Mouse (Mus musculus) frontal cortex, postnatal 10 days (tissue): Measurements from ENCODE around the gene Epn1.
A peak's percentile ranks its signal among the peaks of the same experiment; 100 is the strongest.

Experiments used
- DNase-seq, 2 experiments: peaks; one replicate each; pipeline ENCODE4 v3.0.0; 2022; ENCODE audit warnings: low spot score in 2 of 2, mixed read lengths in 1 of 2

Gene Epn1

DNA sequence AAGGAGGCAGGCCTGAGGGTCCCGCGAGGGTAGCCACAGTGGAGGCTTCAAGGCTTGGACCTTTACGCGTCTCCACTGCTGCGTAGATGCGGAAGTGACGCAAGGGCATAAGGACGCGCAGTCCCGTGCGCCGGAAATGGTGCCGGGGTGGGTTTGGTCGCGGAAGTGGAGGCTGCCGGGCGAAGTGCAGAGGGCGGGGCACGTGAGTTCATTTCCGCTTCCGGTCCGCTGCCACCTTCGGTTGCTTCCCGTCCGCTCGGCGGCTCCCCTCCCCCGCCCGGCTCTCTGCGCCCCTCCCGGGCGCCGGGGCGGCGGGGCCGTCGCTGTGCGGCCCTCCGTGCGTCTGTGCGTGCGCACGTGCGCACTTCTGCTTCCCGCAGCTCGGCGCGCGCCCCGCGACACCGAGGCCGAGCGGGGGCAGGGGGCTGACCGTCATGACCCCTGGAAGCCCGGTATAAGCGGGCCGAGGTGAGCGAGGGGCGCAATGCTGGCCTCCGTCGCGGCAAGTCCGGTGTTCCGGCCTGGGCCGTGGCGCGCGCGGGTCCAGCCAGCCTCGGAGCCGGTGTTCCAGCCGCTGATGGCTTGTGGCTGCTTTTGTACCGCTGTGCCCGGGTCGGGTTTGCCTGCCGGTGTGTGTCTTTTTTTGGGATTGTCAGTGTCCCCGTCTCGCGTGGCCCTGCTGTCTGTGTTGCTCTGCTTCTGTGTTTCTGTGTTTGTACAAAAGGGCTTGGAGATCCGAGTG is at the start of gene Epn1:
Gene Epn1, plus strand, starts transcription at position 226 of the 742 bp plus-strand sequence.
- peak; percentile 95 to 97 for DNase-seq

DNA sequence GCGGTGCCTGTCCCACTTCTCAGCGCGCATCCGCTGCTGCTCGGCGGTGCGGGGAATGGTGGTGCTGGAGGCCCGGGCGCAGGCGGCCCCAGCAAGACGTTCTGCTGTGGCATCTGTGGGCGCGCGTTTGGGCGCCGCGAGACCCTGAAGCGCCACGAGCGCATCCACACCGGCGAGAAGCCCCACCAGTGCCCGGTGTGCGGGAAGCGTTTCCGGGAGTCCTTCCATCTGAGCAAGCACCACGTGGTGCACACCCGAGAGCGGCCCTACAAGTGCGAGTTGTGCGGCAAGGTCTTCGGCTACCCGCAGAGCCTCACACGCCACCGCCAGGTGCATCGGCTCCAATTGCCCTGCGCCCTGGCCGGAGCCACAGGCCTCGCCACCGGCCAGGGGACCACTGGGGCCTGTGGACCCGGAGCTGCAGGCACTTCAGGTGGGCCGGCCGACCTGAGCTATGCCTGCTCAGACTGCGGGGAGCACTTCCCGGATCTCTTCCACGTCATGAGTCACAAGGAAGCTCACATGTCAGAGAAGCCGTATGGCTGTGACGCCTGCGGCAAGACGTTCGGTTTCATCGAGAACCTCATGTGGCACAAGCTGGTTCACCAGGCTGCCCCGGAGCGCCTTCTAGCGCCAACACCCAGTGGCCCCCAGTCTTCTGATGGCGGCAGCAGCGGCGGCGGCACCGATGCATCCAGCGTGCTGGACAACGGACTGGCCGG is 49.3 kb upstream of the Epn1 start:
- no peak for DNase-seq

DNA sequence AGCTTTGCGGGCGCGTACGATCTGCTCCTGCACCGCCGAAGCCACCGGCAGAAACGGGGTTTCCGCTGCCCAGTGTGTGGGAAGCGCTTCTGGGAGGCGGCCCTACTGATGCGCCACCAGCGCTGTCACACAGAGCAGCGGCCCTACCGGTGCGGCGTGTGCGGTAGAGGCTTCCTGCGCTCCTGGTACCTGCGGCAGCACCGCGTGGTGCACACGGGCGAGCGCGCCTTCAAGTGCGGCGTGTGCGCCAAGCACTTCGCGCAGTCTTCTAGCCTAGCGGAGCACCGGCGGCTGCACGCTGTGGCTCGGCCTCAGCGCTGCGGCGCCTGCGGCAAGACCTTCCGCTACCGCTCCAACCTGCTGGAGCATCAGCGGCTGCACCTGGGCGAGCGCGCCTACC is 48.5 kb upstream of the Epn1 start:
- no peak for DNase-seq

DNA sequence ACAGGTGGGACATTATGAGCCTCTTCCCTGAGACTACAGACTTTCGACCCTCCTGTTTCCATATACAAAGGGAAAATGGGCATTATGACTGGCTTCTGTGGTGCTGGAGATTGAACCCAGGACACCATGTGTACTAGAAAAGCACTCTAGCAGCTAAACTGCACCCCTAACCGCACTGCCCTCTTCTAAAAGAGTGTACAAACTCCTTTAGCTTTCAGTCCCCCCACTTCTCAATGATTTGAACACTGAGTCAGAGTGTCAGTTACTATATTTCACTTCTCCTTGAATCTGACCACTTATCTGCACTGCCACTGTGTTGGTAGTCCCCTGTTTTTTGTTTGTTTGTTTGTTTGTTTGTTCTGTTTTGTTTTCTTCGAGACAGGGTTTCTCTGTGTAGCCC is 46.2 kb upstream of the Epn1 start, which contains the start of gene 4632433K11Rik:
Gene 4632433K11Rik, plus strand, starts transcription at position 301 of the 400 bp plus-strand sequence.
- DNase-seq: no peak

DNA sequence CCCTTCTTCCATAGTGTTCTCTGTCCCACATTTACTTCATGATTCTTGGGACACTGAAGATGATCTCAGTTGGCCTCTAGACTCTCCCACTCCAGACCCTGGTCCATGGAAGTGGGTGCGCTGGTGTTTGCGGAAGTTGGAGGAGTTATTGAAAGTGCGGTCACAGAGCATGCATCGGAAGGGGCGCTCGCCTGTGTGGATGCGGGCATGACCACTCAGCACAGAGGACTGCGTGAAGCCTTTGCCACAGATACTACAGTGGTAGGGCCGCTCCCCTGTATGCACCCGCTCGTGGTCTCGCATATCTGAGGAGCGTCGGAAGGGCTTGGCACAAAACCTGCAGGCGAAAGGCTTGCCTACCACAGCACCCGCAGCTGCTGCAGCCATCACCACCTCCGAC is 44.4 kb upstream of the Epn1 start:
- no peak for DNase-seq

DNA sequence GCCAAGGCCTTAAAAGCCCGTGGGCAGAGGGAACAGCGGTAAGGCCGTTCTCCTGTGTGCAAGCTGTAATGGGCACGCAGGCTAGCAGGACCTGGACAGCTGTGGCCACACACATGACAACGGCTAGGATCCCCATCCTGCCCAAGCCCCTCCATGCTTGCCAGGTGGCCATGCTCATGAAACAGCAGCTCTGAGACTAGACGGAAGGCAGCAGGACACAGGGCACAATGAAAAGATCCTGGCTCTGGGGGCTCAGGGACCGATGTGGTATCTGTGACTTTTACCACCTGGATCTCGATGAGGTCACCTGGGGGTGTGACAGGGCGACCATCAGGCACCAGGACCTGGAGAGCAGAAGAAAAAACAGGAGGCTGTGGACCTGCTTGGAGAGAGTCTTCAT is 43.9 kb upstream of the Epn1 start:
- no peak for DNase-seq

DNA sequence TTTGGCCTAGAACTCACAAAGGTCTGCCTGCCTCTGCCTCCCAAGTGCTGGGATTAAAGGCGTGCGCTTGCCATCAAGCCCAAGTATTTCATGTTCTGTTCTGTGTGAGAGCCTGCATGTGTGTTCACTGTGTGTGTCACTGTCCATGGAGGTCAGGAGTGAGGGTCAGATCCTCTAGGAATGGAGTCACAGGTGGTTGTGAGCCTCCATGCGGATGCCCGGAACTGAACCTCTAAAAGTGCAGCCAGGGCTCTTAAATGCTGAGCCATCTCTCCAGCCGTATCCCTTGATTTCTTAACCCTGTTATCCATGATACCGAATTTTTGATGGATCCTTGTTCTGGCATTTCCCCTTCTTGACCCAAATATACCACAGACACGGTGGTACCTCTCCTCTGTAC is 43.0 kb upstream of the Epn1 start:
- DNase-seq: no peak

DNA sequence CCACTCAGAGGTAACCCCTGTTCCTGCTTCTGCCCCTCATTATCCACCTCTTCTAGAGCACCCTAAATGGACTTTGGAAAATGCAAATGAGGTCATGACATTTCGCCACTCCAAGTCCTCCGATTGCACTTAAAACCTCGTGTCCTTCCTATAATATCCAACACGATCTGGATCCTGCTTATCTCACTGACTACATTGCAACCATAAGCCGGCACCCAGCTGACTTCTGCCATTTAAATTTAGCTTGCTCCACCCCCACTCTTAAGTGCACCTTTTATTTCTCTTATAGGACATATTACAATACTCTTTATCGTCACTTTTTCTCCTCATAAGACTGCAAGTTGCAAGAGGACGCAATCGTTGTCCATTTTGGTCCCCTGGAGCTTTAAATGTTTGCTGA is 42.6 kb upstream of the Epn1 start:
- no peak for DNase-seq

DNA sequence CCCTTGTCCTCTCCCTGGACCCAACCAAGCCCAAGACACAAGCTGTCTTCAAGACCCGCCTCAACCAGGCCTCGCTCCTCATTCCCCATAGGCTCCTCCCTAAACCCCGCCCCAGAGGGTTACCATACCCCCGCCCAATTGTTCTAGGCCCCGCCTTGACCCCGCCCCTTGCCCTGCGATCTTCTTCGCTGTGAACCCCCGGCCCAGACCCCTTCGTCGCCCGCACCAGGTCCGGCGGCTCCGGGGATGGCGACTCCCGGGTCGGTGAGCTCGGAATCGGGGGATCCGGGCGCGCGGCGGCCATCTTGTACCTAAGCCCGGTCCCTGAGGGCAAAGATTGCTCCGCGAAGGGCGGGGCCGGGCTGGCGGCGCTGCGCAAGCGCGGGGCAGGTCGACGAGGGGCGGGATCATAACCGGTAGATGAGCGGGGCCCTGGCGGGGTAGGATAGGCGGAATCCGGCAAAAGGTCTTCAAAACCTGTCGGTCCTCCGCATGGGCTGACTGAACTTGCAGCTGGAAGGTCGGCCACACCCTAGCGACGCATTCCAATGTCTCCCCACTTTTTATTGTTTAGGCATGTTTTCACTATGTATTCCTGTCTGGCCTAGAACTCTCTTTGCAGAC is 41.8 kb upstream of the Epn1 start, which contains the start of gene Zfp784:
Gene Zfp784, minus strand, starts transcription at position 338 of the 624 bp plus-strand sequence.
- DNase-seq: peak; percentile 88 to 92

DNA sequence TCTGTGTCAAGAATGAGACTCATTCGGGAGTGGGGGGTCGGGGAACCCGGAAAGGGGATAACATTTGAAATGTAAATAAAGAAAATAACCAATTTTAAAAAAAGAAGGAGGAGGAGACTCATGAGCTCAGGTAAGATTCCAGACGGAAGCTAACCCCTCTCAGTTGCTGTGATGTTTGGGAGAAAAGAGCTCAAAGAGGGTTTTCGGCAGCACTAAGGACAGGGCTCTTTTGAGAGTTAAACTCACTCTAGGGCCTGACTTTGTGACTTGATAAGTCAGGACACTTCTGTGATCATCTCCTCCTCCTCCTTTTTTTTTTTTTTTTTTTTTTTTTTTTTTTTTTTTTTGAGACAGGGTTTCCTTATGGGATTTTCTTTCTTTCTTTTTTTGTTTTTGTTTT is 41.1 kb upstream of the Epn1 start:
- DNase-seq: no peak

DNA sequence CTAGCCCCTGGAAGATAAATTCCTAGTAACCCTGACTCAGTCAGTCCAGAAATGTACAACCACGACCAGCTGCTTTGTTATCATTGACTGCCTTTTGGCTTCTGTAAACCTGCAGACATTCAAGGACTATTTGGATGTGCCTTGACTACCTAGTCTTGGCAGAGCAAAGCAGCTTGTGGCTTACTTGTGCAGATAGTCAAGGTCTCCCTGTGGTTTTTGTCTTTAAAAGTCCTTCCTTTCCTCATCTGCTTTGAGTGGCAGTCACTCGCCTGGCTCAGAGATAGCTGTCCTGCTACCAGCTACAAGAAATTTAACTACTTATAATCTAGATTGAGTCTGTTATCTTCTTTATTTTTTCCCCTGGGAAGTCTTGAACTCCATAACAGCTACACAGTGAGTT is 35.1 kb upstream of the Epn1 start:
- no peak for DNase-seq

DNA sequence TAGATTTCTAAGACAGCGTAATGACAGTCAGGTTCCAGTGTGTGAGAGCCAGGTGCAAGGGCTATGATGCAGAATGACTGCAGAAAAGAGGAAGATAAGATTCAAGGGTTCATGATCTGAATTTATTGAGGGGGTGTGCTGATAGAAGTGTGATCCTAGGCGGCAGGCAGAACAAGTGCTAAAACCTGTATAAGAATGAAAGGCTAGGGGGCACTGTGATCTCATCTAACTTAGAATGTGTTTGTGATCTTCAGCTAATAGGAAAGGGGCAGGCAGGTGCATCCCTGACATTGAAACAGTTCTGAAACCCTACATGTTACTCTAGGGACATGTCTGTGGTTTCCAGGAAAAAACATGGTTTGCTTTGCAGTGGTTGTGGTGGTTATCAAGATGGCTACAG is 33.9 kb upstream of the Epn1 start:
- no peak for DNase-seq

DNA sequence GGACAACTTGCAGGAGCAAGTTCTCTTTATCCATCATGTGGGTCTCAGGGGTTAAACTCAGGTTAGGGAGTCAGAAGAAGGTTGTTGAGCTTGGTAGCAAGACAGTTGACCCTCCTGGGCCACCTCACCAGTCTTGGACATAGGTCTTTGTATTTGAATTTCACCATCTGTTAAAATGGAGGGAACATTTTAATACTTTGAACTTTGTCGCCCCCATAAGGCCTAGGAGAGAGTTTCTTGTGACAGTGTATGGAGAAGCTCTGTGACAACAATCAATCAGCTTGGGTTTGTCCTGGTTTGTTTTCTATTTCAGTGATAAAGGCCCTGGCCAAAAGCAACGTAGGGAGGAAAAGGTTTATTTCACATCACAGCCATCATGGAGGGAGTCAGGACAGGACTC is 32.7 kb upstream of the Epn1 start:
- DNase-seq: no peak

DNA sequence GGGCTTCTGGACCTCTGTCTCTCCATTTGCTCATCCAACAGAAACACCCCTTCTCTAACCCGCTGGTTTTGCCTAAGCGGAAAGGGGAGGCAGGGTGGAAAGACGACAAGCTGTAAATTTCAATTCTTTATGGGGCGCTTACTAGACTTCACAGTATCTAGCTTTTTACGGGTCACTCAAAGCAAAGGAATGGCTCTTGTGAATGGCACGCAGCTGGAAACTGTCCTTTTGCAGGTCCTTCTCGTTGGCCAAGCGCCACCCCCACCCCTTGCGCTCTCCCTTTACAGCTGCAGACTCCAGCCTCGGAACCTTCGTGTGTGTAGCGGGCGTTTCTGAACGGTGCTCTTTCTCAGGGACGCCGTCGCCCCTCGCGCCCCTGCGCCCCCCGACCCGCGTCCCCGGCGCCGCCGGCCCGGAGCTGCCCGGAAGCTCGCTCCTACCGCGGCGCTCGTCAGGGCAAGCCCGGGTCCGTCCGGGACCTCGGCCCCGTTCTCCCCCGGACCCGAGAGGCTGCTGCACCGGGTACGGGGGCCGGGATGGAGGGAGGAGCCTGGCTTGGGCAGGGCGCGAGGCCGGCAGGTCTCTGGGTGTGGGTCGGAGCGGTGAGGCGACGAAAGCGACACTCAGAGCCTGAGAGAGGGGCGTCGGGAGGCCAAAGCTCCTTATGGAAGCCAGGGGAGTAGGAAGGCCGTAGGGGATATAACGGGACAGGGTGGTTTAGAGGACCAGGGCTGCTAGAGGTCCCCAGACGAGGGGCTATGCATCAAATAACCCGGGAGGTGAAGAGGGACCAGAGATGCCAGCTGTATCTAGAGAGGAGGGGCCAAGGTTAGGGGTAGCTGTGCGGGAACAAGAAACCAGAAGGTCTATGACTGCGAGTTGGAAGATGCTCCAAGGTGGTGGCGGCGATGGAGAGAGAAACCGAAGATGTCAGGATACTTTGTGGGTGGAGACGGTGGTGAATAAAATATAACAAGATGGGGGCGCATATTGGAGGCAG is 28.5 kb upstream of the Epn1 start, which contains the start of gene Zfp580:
Gene Zfp580, plus strand, starts transcription at position 346 of the 1,000 bp plus-strand sequence.
- peak; percentile 69 to 78 for DNase-seq

DNA sequence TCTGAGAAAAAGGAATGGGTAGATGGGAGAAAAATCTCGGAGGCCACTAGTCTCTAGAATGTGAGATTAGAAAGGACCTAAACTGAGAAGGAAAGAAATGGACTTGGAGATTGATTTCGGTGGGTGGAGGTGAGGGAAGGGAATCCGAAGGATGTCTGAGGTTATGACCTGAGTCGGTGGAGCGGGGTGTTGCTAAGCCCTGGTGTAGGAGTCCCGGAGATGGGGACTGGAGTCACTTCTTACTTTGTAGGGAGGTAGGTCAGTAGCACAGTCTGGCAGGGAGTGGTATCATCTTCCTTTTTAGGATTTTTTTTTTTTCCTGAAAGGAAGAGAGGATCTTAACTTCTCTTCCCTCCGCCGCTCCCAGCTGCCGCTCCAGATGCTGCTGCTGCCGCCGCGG is 27.6 kb upstream of the Epn1 start:
- no peak for DNase-seq

DNA sequence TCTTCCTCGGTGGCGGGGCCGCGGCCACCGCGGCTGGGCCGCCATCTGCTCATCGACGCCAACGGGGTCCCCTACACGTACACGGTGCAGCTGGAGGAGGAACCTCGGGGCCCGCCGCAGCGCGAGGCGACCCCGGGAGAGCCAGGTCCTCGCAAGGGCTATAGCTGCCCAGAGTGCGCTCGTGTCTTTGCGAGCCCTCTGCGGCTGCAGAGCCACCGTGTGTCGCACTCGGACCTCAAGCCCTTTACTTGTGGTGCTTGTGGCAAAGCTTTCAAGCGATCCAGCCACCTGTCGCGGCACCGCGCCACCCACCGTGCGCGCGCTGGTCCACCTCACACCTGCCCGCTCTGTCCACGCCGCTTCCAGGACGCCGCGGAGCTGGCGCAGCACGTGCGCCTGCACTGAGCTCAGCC is 27.1 kb upstream of the Epn1 start:
- no peak for DNase-seq

DNA sequence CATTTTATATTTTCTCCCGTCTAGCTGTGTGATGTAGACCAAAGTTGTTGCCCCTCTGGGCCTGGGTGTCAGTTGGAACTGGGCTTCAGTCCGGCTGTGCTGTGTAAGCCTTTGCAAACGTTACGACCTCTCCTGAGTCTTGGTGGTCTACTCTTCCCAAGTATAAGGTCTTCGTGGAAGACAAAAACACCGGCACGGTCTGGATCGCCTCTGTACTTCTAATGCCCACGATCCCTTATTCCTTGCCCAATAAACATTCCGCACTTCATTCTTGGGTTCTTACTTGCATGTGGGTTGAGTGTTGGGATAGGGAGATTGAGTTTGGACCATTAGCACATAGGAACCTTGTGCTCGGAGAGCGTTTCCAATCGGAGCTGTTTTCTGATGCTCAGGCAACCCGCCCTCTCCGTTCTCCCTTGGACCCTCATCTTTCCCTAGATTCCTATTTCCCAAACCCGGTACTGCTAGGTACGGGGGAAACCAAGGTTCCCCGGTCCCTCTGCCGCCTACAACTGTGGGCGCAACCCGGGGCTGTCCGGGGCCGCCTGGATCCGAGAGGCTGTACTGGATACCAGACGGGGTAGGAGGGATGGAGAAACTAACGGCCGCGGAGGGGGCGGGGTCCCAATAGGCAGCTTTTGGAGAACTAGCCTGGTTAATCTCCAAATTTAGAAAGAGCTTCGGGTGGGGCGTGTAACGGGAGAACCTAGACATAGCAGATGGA is 26.4 kb upstream of the Epn1 start:
- DNase-seq: no peak

DNA sequence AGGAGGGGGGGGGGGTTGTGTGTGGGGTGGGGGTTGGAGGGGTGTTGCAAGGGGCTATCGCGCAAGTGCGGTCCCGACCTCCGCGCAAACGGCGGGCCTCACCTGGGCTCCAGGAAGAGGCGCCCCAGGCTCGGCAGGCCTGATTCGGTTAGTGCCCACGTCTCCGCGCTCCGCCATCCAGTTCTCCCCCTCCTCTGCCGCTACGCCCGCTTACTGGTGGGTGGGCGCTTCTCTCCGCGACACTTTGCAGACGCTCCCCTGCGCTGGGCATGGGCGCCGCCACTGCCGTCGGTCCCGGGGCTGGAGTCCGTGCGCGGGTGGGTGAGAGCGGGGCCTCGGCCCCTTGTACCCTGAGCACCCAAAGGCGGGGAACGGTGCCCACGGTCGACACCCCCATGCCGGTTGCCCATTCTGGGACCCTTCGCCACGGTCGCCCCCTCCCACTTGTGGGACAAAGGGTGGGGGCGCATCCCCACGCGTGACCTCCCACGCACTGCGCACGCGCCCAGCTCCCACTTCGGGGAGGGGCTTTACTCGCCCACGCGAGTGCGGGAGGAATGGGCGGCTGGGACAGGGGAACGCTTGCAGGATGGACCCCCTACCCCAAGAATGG is 23.3 kb upstream of the Epn1 start:
- peak; percentile 74 to 75 for DNase-seq

DNA sequence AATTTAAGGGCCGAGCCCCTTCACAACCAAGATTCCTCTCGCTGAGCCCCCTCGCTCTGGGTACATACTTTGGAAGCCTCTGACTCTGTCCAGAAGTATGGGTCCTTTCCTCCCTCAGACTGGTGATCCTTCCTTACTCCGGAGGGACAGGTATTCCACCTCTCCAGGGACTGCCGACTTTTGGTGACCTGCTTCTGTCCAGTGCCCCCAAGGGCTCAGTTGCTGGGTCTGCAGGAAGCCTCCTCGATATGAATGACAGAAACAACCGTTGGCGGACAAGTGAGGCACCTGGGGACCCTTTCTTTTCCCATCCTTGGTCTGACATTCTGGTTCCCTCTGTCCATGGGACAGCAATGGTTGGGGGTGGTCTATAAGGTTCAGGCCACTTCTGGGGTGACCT is 22.7 kb upstream of the Epn1 start:
- no peak for DNase-seq

DNA sequence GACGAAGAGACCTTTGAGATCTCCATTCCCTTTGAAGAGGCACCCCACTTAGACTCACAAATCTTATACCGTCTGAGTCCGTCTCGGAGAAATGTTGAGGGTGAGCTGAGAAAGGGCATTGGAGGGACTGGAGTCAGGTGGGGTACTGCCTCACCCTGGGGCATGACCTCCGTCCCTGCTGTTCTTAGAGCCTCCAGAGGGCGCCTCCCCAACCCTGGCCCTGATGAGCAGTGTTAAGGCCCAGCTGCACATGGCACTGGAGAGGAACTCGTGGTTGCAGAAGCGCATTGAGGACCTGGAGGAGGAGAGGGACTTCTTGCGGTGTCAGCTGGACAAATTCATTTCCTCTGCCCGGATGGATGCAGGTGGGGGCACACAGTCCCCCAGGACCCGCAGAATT is 22.2 kb upstream of the Epn1 start:
- no peak for DNase-seq
